Mouse (Mus musculus): ENCODE measurements at regions not wholly inside any gene's neighbourhood (a gene's known extent, or its start where the extent isn't known, plus 50 kb on each side); places are given as distances from the start of the nearest gene placed in this dataset.

DNA sequence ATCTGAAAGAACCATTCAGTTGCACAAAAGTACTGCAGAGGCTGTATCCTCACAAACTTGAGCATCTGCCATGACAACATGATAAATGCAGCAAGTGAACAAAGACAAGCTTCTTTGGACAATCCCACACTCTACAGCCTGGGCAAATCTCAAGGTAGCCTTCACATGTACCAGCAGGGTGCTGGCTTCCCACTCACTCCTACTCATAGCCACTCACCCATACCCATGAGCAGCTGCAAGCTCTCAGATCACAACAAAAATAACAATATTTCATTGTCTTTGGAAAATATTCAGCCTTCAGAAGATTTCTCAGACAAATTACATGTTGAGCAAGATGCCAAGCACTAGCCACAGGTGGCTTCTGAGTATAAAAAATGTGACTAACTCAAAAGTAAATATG is 689.3 kb downstream of the Cypt12 start:
- Histone ChIP-seq H3K27ac (no peak overlapping the region), H3K4me2 (replicated peaks) (no peak overlapping the region), H3K36me3 (no peaks in the 10 kb centered on the region), H3K4me1 (replicated peaks) (no peaks in the 10 kb centered on the region), H3K27me3 (replicated peaks) (no peaks in the 10 kb centered on the region), H3K9me3 (no peaks in the 10 kb centered on the region), H3K9ac (no peak overlapping the region), H3K4me3 (replicated peaks) (no peak overlapping the region)
- ATAC-seq: no peak

GRCm38 (mm10) chr3:18640286-18640685 is 692.1 kb downstream of the Cypt12 start:
- no peak for ATAC-seq
- H3K4me1 ChIP-seq (replicated peaks): no peaks in the 10 kb centered on the region
- H3K27me3 ChIP-seq (replicated peaks): no peaks in the 10 kb centered on the region
- H3K9ac ChIP-seq: no peak overlapping the region
- no peak overlapping the region for H3K4me3 ChIP-seq (replicated peaks)
- H3K4me2 ChIP-seq (replicated peaks): no peak overlapping the region
- H3K9me3 ChIP-seq: no peaks in the 10 kb centered on the region
- H3K36me3 ChIP-seq: no peaks in the 10 kb centered on the region
- 78% methylated on average over 5 of the region's 5 CpGs for WGBS
- no peak overlapping the region for H3K27ac ChIP-seq

- no peaks in the 10 kb centered on the region for H3K36me3 ChIP-seq
- no peak overlapping the region for H3K4me3 ChIP-seq (replicated peaks)
- H3K4me2 ChIP-seq (replicated peaks): no peak overlapping the region
- 90% methylated on average over 1 of the region's 1 CpGs for WGBS
- no peaks in the 10 kb centered on the region for H3K27me3 ChIP-seq (replicated peaks)
- H3K27ac ChIP-seq: no peak overlapping the region
- H3K4me1 ChIP-seq (replicated peaks): no peaks in the 10 kb centered on the region
- no peak for ATAC-seq
- no peaks in the 10 kb centered on the region for H3K9me3 ChIP-seq
- H3K9ac ChIP-seq: no peak overlapping the region
Measured at GRCm38 (mm10) chr3:18641688-18642087, 693.5 kb downstream of the Cypt12 start.

DNA sequence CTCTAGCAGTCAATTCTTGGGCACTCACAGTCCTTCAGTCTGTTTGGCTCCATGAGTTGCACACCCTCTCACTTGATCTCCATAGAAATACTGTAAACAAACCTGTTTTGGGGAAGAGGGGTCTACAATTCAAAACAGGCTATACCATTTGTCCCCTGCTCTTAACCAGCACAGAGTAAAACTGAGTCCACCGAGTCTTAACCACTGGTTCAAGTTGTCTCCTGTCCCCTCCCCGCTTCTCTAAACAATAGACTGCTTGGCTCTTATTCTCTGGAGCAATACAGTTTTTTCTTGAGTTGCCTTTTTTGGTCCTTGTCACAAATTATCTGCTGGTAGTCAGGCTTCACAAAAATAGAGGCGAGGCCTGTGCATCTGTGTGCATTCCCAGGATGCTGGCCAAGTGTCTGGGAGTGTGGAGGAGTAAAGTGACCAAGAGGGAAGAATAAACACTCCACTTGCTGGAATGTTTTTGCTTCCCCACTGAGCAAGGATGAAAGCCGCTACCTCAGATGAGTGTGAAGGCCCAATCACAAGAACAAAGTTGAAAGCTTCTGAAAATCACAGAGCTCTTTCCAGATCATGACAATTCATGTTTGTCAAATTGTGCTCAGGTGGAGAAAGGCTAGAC is 695.3 kb downstream of the Cypt12 start:
- Histone ChIP-seq H3K4me1 (replicated peaks) (no peaks in the 10 kb centered on the region), H3K4me2 (replicated peaks) (no peak overlapping the region), H3K9me3 (no peaks in the 10 kb centered on the region), H3K36me3 (no peaks in the 10 kb centered on the region), H3K27ac (no peak overlapping the region), H3K27me3 (replicated peaks) (no peaks in the 10 kb centered on the region), H3K9ac (no peak overlapping the region), H3K4me3 (replicated peaks) (no peak overlapping the region)
- WGBS: 63% methylated on average over 4 of the region's 4 CpGs
- ATAC-seq: no peak

- Histone ChIP-seq H3K36me3 (no peaks in the 10 kb centered on the region), H3K4me3 (replicated peaks) (no peak overlapping the region), H3K9ac (no peak overlapping the region), H3K4me1 (replicated peaks) (no peaks in the 10 kb centered on the region), H3K9me3 (no peaks in the 10 kb centered on the region), H3K4me2 (replicated peaks) (no peak overlapping the region), H3K27ac (no peak overlapping the region), H3K27me3 (replicated peaks) (no peaks in the 10 kb centered on the region)
- 70% methylated on average over 7 of the region's 7 CpGs for WGBS
- no peak for ATAC-seq
Measured at GRCm38 (mm10) chr3:18645481-18645880, 697.3 kb downstream of the Cypt12 start.

- 79% methylated on average over 7 of the region's 7 CpGs for WGBS
- Histone ChIP-seq H3K4me1 (replicated peaks) (no peaks in the 10 kb centered on the region), H3K27me3 (replicated peaks) (no peaks in the 10 kb centered on the region), H3K4me2 (replicated peaks) (no peak overlapping the region), H3K4me3 (replicated peaks) (no peak overlapping the region), H3K27ac (no peak overlapping the region), H3K9ac (no peak overlapping the region), H3K9me3 (no peaks in the 10 kb centered on the region), H3K36me3 (no peaks in the 10 kb centered on the region)
- ATAC-seq: no peak
Measured at GRCm38 (mm10) chr3:18645927-18646326, 697.7 kb downstream of the Cypt12 start.

DNA sequence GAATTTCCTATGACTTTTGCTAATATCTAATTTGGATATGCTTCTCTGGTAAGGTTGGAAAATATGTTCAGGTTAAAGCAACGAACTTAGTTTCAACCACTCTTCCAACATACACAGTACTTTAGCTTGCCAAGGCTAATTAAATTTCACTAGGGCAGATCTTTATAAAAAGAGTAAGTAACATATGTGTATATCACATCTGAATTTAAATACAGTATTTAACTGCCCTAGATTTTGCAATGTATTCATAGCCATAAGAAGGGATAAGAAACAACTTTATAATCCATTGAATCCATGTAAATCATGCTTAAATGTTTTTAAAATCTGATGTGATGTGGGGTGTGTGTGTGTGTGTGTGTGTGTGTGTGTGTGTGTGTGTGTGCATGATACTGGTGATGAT is 705.3 kb downstream of the Cypt12 start:
- 83% methylated on average over 1 of the region's 1 CpGs for WGBS

DNA sequence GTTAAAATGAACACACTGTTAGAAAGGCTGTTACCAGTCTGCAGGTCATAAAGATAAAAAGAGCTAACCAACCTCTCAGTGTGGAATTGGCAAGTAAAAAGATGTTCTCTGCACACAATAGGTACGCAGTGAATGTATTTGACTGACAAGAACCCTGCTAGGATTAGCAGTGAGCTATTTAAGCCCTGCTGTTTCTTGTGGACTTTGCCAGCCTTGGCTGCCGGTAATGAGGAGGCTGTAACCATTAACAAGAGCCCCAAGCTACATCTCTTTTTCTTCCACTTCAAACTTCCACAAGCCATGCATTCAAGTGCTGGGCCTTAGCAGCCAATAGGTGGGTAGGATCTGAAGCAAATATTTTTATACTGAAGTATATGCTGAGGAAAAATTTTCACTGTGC is 717.5 kb downstream of the Cypt12 start:
- no peaks in the 10 kb centered on the region for H3K36me3 ChIP-seq
- WGBS: 54% methylated on average over 2 of the region's 2 CpGs
- ATAC-seq: no peak
- H3K9ac ChIP-seq: no peak overlapping the region
- no peak overlapping the region for H3K4me3 ChIP-seq (replicated peaks)
- no peaks in the 10 kb centered on the region for H3K27me3 ChIP-seq (replicated peaks)
- H3K4me2 ChIP-seq (replicated peaks): no peak overlapping the region
- no peak overlapping the region for H3K27ac ChIP-seq
- no peaks in the 10 kb centered on the region for H3K9me3 ChIP-seq
- H3K4me1 ChIP-seq (replicated peaks): no peaks in the 10 kb centered on the region

More for the DNA sequence above, 705.3 kb downstream of the Cypt12 start:
- H3K9me3 ChIP-seq: no peaks in the 10 kb centered on the region
- H3K27ac ChIP-seq: no peak overlapping the region
- no peak overlapping the region for H3K4me3 ChIP-seq (replicated peaks)
- no peaks in the 10 kb centered on the region for H3K36me3 ChIP-seq
- ATAC-seq: no peak
- no peaks in the 10 kb centered on the region for H3K27me3 ChIP-seq (replicated peaks)
- no peaks in the 10 kb centered on the region for H3K4me1 ChIP-seq (replicated peaks)
- no peak overlapping the region for H3K9ac ChIP-seq
- no peak overlapping the region for H3K4me2 ChIP-seq (replicated peaks)

DNA sequence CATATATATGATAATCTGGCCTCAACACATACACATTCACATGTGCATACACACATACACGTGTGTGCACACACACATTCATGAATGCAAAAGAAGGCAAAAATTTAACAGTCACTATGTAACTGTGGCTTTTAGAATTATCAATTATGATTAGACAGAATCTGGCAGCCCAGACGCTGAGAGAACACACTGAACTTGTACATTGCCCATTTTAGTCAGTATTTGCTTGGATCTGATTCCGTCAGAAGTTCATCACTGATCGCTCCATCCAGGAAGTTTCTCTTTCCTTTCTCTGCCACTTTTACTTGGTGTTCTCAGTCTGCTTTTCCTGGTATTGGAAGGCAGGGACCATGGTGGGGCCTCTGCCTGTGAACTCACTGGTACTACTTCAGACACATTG is 719.5 kb downstream of the Cypt12 start:
- ATAC-seq: no peak
- Histone ChIP-seq H3K36me3 (no peaks in the 10 kb centered on the region), H3K4me1 (replicated peaks) (no peaks in the 10 kb centered on the region), H3K9me3 (no peaks in the 10 kb centered on the region), H3K9ac (no peak overlapping the region), H3K27ac (no peak overlapping the region), H3K4me2 (replicated peaks) (no peak overlapping the region), H3K27me3 (replicated peaks) (no peaks in the 10 kb centered on the region), H3K4me3 (replicated peaks) (no peak overlapping the region)
- whole genome bisulfite sequencing: 87% methylated on average over 4 of the region's 4 CpGs

DNA sequence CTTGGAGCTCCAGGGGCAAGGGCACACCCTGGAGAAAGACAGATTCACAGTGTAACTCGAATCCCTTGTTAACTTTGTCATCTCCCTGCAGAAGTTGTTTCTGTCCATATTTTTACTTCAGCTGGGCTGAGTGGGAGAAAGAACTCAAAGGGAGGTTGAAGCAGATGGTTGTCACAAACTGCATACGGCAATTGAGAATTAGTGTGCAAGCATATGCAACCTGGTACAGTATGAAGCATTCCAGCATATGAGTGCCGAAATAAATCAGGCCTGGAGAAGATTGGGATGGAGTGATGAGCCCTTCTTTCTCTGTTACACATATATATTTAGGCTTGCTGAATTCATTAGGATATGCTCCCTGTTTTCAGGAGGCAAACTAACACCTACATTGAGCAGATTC is 720.7 kb downstream of the Cypt12 start:
- Histone ChIP-seq H3K4me2 (replicated peaks) (no peak overlapping the region), H3K9me3 (no peaks in the 10 kb centered on the region), H3K36me3 (no peaks in the 10 kb centered on the region), H3K27ac (no peak overlapping the region), H3K4me1 (replicated peaks) (no peaks in the 10 kb centered on the region), H3K9ac (no peak overlapping the region), H3K27me3 (replicated peaks) (no peaks in the 10 kb centered on the region), H3K4me3 (replicated peaks) (no peak overlapping the region)
- ATAC-seq: no peak
- 72% methylated on average over 3 of the region's 3 CpGs for WGBS

- no peak for ATAC-seq
- no peak overlapping the region for H3K9ac ChIP-seq
Measured at GRCm38 (mm10) chr3:18670203-18670700, 722.0 kb downstream of the Cypt12 start.

DNA sequence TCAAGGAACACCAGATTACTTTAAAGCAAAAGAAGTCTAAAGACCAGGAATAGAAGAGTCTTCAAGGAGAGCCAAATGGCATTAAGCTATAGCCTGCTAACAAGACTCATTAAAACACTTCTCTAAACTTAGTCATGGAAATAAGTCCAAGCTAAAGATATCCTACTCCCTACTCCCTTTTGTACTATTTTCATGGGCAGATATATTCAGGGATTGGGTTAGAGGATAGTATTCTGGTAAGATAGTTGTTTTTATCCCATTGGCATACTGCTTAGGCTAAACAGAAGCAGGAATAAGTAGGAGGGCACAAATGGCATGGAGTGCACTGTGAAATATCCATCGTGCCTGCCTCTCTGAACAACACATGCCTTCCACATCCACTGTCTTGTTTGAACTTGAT is 723.5 kb downstream of the Cypt12 start:
- 87% methylated on average over 1 of the region's 1 CpGs for WGBS
- no peak overlapping the region for H3K9ac ChIP-seq
- no peak overlapping the region for H3K27ac ChIP-seq
- H3K9me3 ChIP-seq: no peaks in the 10 kb centered on the region
- no peaks in the 10 kb centered on the region for H3K36me3 ChIP-seq
- no peak overlapping the region for H3K4me3 ChIP-seq (replicated peaks)
- H3K4me2 ChIP-seq (replicated peaks): no peak overlapping the region
- no peak for ATAC-seq
- H3K4me1 ChIP-seq (replicated peaks): no peaks in the 10 kb centered on the region
- H3K27me3 ChIP-seq (replicated peaks): no peaks in the 10 kb centered on the region

More at GRCm38 (mm10) chr3:18670203-18670700, 722.0 kb downstream of the Cypt12 start:
- no peak overlapping the region for H3K4me2 ChIP-seq (replicated peaks)
- H3K4me1 ChIP-seq (replicated peaks): no peaks in the 10 kb centered on the region
- WGBS: 76% methylated on average over 5 of the region's 5 CpGs
- no peak overlapping the region for H3K27ac ChIP-seq
- no peaks in the 10 kb centered on the region for H3K9me3 ChIP-seq
- H3K27me3 ChIP-seq (replicated peaks): no peaks in the 10 kb centered on the region
- no peaks in the 10 kb centered on the region for H3K36me3 ChIP-seq
- H3K4me3 ChIP-seq (replicated peaks): no peak overlapping the region

GRCm38 (mm10) chr3:18683346-18684101 is 735.3 kb downstream of the Cypt12 start:
- no peak for ATAC-seq
- Histone ChIP-seq H3K4me2 (replicated peaks) (no peak overlapping the region), H3K4me1 (replicated peaks) (no peaks in the 10 kb centered on the region), H3K9me3 (no peaks in the 10 kb centered on the region), H3K27me3 (replicated peaks) (no peaks in the 10 kb centered on the region), H3K9ac (no peak overlapping the region), H3K27ac (no peak overlapping the region), H3K4me3 (replicated peaks) (no peak overlapping the region), H3K36me3 (no peaks in the 10 kb centered on the region)
- 80% methylated on average over 6 of the region's 6 CpGs for WGBS

Data from intestine, embryonic 15.5 days (tissue).